Mouse (Mus musculus): ENCODE results near the gene Zfp503. TPM values are rescaled to one million over a fixed set of nuclear protein-coding genes. Genes with fewer than 3 reads are reported as not detected.

The Zfp503 gene
- total and polyA plus RNA-seq, 3 experiments: not detected

DNA sequence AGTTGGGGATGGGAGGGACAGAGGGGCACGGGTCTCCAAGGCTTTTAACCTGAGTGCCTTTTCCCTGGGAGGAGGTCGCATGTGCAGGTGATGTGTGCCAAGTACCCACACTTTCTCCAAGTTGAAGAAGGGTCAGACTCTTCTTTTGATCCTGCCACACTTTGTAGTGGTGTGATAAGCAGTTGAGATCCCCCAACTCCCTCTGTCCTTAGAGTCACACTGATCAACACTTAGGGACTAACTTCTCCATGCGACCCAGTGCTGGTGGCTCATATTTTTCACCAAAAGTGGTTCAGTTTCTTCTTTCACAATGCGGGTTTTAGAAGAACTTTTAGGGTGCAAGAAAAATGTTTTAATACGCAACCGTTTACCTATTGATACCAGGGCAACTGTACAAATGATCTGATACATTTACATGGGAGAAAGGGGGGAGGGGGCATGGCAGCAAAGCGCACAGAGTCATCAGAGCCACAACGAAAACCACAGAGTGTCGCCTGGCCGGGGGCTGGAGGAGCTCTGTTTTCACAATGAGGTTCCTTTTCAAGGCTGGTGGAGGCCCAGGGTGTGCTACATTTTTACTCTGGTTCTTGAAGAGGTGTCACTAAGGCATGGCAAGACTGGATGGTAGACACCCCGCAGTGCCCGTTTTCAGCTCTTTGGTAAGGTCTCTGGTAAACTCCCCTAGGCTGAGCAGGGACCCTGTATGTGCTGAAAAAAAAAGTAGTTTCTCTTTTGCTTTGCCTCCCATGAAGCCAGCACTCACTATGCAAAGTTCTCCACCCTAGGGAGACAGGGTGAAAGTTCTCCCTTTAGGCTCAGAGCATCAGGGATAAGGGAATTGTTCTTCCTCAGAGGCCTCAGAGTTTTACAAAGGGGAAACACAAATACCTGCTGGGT, 30.8 kb upstream of the Zfp503 start:
- no peak overlapping the region for H3K27ac ChIP-seq (ENCODE audit: insufficient read depth, low read depth)
- no peaks in the 10 kb centered on the region for H3K36me3 ChIP-seq (replicated peaks in 1 of 2; ENCODE audit: control insufficient read depth in 1 of 2, insufficient read depth in 1 of 2, low read length in 1 of 2)
- DNase-seq (ENCODE audit: extremely low read depth): peak; percentile 61
- peak overlapping the region; percentile 49 for H3K9ac ChIP-seq (ENCODE audit: insufficient read depth, low read depth)
- peak overlapping the region; percentile 46 to 60 (median 58) for H3K4me3 ChIP-seq (replicated peaks in 1 of 3; ENCODE audit: low read depth in 2 of 3, low read length in 2 of 3, poor library complexity in 1 of 3)
- in situ Hi-C loops (cut with MboI; ENCODE audit: low pct_ligation_motif_present, low pct_unique_long_range_greater_than_20kb, low sequenced_read_pairs) (no loop called here), dilution Hi-C loops (cut with MboI; ENCODE audit: extremely low pct_ligation_motif_present, extremely low pct_unique_long_range_greater_than_20kb, low sequenced_read_pairs) (no loop called here)
- no peaks in the 10 kb centered on the region for H3K79me2 ChIP-seq (replicated peaks; ENCODE audit: control insufficient read depth, extremely low read depth, insufficient read depth, poor library complexity, severe bottlenecking)
- H3K4me1 ChIP-seq (ENCODE audit: control insufficient read depth in 1 of 2, insufficient read depth in 2 of 2): peaks cover 0 to 22% of the 10 kb centered on the region in 2 experiments; a peak in 3 of 4 replicates
- no peaks in the 10 kb centered on the region for H3K9me3 ChIP-seq (replicated peaks; ENCODE audit: low read length)
- peaks cover 2% of the 10 kb centered on the region for H3K27me3 ChIP-seq (replicated peaks)
- H3K4me2 ChIP-seq (ENCODE audit: insufficient read depth, low read depth, poor library complexity, severe bottlenecking): peak overlapping the region; percentile 88
- TF ChIP-seq E2F4 (IDR thresholded peaks at IDR 0.05; ENCODE audit: insufficient replicate concordance, low read depth, low read length): no peak
- TF ChIP-seq SMC3 (IDR thresholded peaks at IDR 0.05; ENCODE audit: low read depth, low read length): no peak
- no peak for TF ChIP-seq CTCF (conservative IDR thresholded peaks at IDR 0.05 in 1 of 2, IDR thresholded peaks at IDR 0.05 in 1 of 2; ENCODE audit: low read depth in 2 of 2, low read length in 2 of 2)
- TF ChIP-seq MAZ (IDR thresholded peaks at IDR 0.05; ENCODE audit: low read depth, low read length): no peak
- peak; percentile 64 for TF ChIP-seq CHD2 (IDR thresholded peaks at IDR 0.05; ENCODE audit: low read length)
- no peak for TF ChIP-seq BHLHE40 (IDR thresholded peaks at IDR 0.05; ENCODE audit: low read depth, low read length)
- no peak; the same call in 1 of the 2 replicates for TF ChIP-seq EP300 (IDR thresholded peaks at IDR 0.05; ENCODE audit: low read length)
- no peak for TF ChIP-seq ZMIZ1 (IDR thresholded peaks at IDR 0.05; ENCODE audit: low read depth, low read length)
- no peak for TF ChIP-seq NRF1 (IDR thresholded peaks at IDR 0.05; ENCODE audit: low read depth, low read length)
- no peak for TF ChIP-seq NELFE (IDR thresholded peaks at IDR 0.05; ENCODE audit: low read depth, low read length)
- TF ChIP-seq ELF1 (IDR thresholded peaks at IDR 0.05; ENCODE audit: low read depth, low read length): no peak
- TF ChIP-seq MEF2A (IDR thresholded peaks at IDR 0.05; ENCODE audit: borderline replicate concordance, low read depth, low read length): no peak; the same call in 1 of the 2 replicates
- TF ChIP-seq TBP (conservative IDR thresholded peaks at IDR 0.05; ENCODE audit: low read depth, low read length): no peak
- TF ChIP-seq TCF12 (IDR thresholded peaks at IDR 0.05; ENCODE audit: low read depth, low read length): no peak
- no peak for TF ChIP-seq ZC3H11A (IDR thresholded peaks at IDR 0.05; ENCODE audit: low read depth, low read length)
- no peak for TF ChIP-seq ETS1 (conservative IDR thresholded peaks at IDR 0.05; ENCODE audit: low read depth, low read length)
- no peak for TF ChIP-seq SIN3A (IDR thresholded peaks at IDR 0.05; ENCODE audit: low read length)
- TF ChIP-seq JUN (IDR thresholded peaks at IDR 0.05; ENCODE audit: insufficient read depth, low read depth, low read length): no peak
- TF ChIP-seq ZNF384 (IDR thresholded peaks at IDR 0.05; ENCODE audit: low read depth, low read length): peak; percentile 66
- 0 out of 2 replicates have a peak, but pooled peaks have one; percentile 13 for TF ChIP-seq MXI1 (IDR thresholded peaks at IDR 0.05; ENCODE audit: low read depth, low read length)
- TF ChIP-seq JUND (conservative IDR thresholded peaks at IDR 0.05; ENCODE audit: low read depth, low read length): no peak
- TF ChIP-seq HCFC1 (IDR thresholded peaks at IDR 0.05; ENCODE audit: low read depth, low read length): no peak
- no peak for TF ChIP-seq RCOR1 (conservative IDR thresholded peaks at IDR 0.05; ENCODE audit: low read depth, low read length)
- TF ChIP-seq IRF4 (IDR thresholded peaks at IDR 0.05; ENCODE audit: low read depth, low read length): no peak
- TF ChIP-seq CHD1 (IDR thresholded peaks at IDR 0.05; ENCODE audit: low read depth, low read length): no peak
- 0 out of 2 replicates have a peak, but pooled peaks have one; percentile 41 for TF ChIP-seq MAFK (IDR thresholded peaks at IDR 0.05; ENCODE audit: insufficient replicate concordance, low read length)
- no peak for TF ChIP-seq USF1 (IDR thresholded peaks at IDR 0.05; ENCODE audit: low read depth, low read length)
- TF ChIP-seq MYC (IDR thresholded peaks at IDR 0.05; ENCODE audit: low read depth, low read length): no peak
